Mouse (Mus musculus) cortical plate, adult 2 months (tissue): Measurements from ENCODE around the gene Pdcd10. TPM values are rescaled to one million over a fixed set of nuclear protein-coding genes. Genes with fewer than 3 reads are reported as not detected.

ENCODE experiments used
- H3K27ac ChIP-seq: fragments of 200-500 bp; 2 replicates; pipeline ENCODE4 v1.5.1; 2012; ENCODE audit warnings: low read length, control low read depth, inconsistent platforms; ENCODE audit not compliant: insufficient read depth
- H3K4me1 ChIP-seq: fragments of 200-500 bp; 2 replicates; pipeline ENCODE4 v1.6.1; 2011; ENCODE audit warnings: low read length; ENCODE audit not compliant: control insufficient read depth, insufficient read depth
- H3K4me3 ChIP-seq: fragments of 200-500 bp; 2 replicates; pipeline ENCODE4 v1.5.1; 2011; ENCODE audit warnings: mild to moderate bottlenecking, low read length, control low read depth; ENCODE audit not compliant: insufficient read depth
- CTCF ChIP-seq: fragments of 200-500 bp; IDR thresholded peaks from 2 replicates; pipeline ENCODE4 v1.5.1; 2011; ENCODE audit warnings: mild to moderate bottlenecking, control low read depth, low read length; ENCODE audit not compliant: insufficient read depth; ENCODE audit errors: extremely low read depth
- POLR2A ChIP-seq: fragments of 200-500 bp; IDR thresholded peaks from 2 replicates; pipeline ENCODE4 v1.6.1; 2011; ENCODE audit warnings: mild to moderate bottlenecking, low read length, control low read depth; ENCODE audit not compliant: insufficient read depth; ENCODE audit errors: extremely low read depth
- polyA plus RNA-seq: library from polyadenylated mRNA; depleted of rRNA; stranded (reverse); fragments of >200 nt; gene quantifications from 2 replicates; pipeline ENCODE4 v1.2.3, GENCODE M21; 2012; rRNA removed

Gene Pdcd10
- polyA plus RNA-seq, 1 experiment, result 38.8 TPM

- Histone ChIP-seq H3K4me1 (no peaks in the 10 kb centered on the region), H3K4me3 (no peak within 1 kb of the TSS), H3K27ac (no peak within 1 kb of the TSS)
- TF ChIP-seq CTCF (no peak), POLR2A (no peak)
Measured at GRCm38 (mm10) chr3:75482056-75482455, 74.6 kb downstream of the Pdcd10 start, which contains the start of gene Wdr49. TSS of gene Wdr49 (minus strand) at chr3:75482156.

- no peak overlapping the region for H3K27ac ChIP-seq
- no peak for TF ChIP-seq CTCF
- H3K4me3 ChIP-seq, result no peak overlapping the region
Measured at GRCm38 (mm10) chr3:75475106-75475505, 81.5 kb downstream of the Pdcd10 start.

GRCm38 (mm10) chr3:75474657-75475056 is 82.0 kb downstream of the Pdcd10 start:
- no peak overlapping the region for H3K4me3 ChIP-seq
- H3K27ac ChIP-seq, result no peak overlapping the region
- no peaks in the 10 kb centered on the region for H3K4me1 ChIP-seq
- TF ChIP-seq CTCF, result no peak
- TF ChIP-seq POLR2A, result no peak

More at GRCm38 (mm10) chr3:75475106-75475505, 81.5 kb downstream of the Pdcd10 start:
- no peaks in the 10 kb centered on the region for H3K4me1 ChIP-seq

- no peak overlapping the region for H3K27ac ChIP-seq
- no peak overlapping the region for H3K4me3 ChIP-seq
- no peaks in the 10 kb centered on the region for H3K4me1 ChIP-seq
- TF ChIP-seq CTCF (no peak), POLR2A (no peak)
Measured at GRCm38 (mm10) chr3:75468154-75468553, 88.5 kb downstream of the Pdcd10 start.

Other genes starting within 250 kb of the Pdcd10 start
- gene Wdr49, start 74.7 kb downstream of the Pdcd10 start, polyA plus RNA-seq, result 0.06 and 0.19 TPM in 2 replicates
- gene Serpini1, start 691 bp upstream of the Pdcd10 start, polyA plus RNA-seq, result 119 and 130 TPM in 2 replicates
- gene Gm29133, start 191.3 kb upstream of the Pdcd10 start, polyA plus RNA-seq, result not detected in 2 replicates